In genomic region chr7:78791359-78792222, GRCm38 (mm10) we compare ENCODE assay signal across 9 mouse cellular contexts. TPM values are rescaled to one million over a fixed set of nuclear protein-coding genes. Genes with fewer than 3 reads are reported as not detected.
A peak's percentile ranks its signal among the peaks of the same experiment; 100 is the strongest.
DNase-seq lines count a peak whose midpoint lies in the region; ATAC-seq lines count a peak whose summit lies in the region.
"Had no signal": no experiment of that assay in that cellular context is flagged by ENCODE, and none has a peak within 500 bp of the region (broad histone marks: within the 10 kb centered on the region; RNA-seq: fewer than 3 reads in every experiment).

No protein-coding gene starts in this region.

- peak; percentile 29 for DNase-seq in urinary bladder, postnatal 14 days (ENCODE audit: low spot score)
- DNase-seq in urinary bladder, adult 2 months (ENCODE audit: low spot score), result no peak
- peak; percentile 47 for DNase-seq in cerebellum, adult 11 months
- DNase-seq in left cerebral cortex, postnatal 4 days, result peak; percentile 47
- DNase-seq in midbrain, embryonic 11.5 days (ENCODE audit: low spot score, missing footprints), result peak; percentile 90

- H3K27me3 ChIP-seq in forebrain, embryonic 15.5 days, result no peaks in the 10 kb centered on the region
- H3K27me3 ChIP-seq in intestine, embryonic 15.5 days (replicated peaks), result no peaks in the 10 kb centered on the region
- no peaks in the 10 kb centered on the region for H3K27me3 ChIP-seq in midbrain, embryonic 11.5 days (ENCODE audit: control insufficient read depth, insufficient read depth, low read length)
- H3K27me3 ChIP-seq in stomach, embryonic 15.5 days (replicated peaks), result no peaks in the 10 kb centered on the region

- peaks cover 31% of the 10 kb centered on the region for H3K36me3 ChIP-seq in forebrain, embryonic 15.5 days
- peaks cover 7% of the 10 kb centered on the region for H3K36me3 ChIP-seq in intestine, embryonic 15.5 days
- peaks cover 4% of the 10 kb centered on the region for H3K36me3 ChIP-seq in midbrain, embryonic 11.5 days (ENCODE audit: control insufficient read depth, insufficient read depth, low read length)
- peaks cover 13% of the 10 kb centered on the region for H3K36me3 ChIP-seq in stomach, embryonic 15.5 days

- H3K9ac ChIP-seq in forebrain, embryonic 15.5 days (replicated peaks), result no peak overlapping the region
- H3K9ac ChIP-seq in intestine, embryonic 15.5 days, result no peak overlapping the region
- H3K9ac ChIP-seq in midbrain, embryonic 11.5 days (ENCODE audit: low read length), result no peak overlapping the region
- H3K9ac ChIP-seq in stomach, embryonic 15.5 days, result no peak overlapping the region

- peak; percentile 53 for ATAC-seq in forebrain, embryonic 15.5 days (replicated peaks)
- peak; percentile 71 for ATAC-seq in intestine, embryonic 15.5 days
- ATAC-seq in midbrain, embryonic 11.5 days (ENCODE audit: low FRiP score), result peak; percentile 70
- ATAC-seq in stomach, embryonic 15.5 days (ENCODE audit: insufficient read depth, low FRiP score, low read depth), result 0 out of 2 replicates have a peak, but pooled peaks have one; percentile 19

- H3K9me3 ChIP-seq in forebrain, embryonic 15.5 days, result no peaks in the 10 kb centered on the region
- no peaks in the 10 kb centered on the region for H3K9me3 ChIP-seq in intestine, embryonic 15.5 days
- no peaks in the 10 kb centered on the region for H3K9me3 ChIP-seq in midbrain, embryonic 11.5 days (ENCODE audit: control insufficient read depth, low read length)
- H3K9me3 ChIP-seq in stomach, embryonic 15.5 days, result no peaks in the 10 kb centered on the region

- H3K4me1 ChIP-seq in forebrain, embryonic 15.5 days, result peaks cover 9% of the 10 kb centered on the region
- no peaks in the 10 kb centered on the region for H3K4me1 ChIP-seq in intestine, embryonic 15.5 days (replicated peaks)
- no peaks in the 10 kb centered on the region for H3K4me1 ChIP-seq in midbrain, embryonic 11.5 days (ENCODE audit: control insufficient read depth, insufficient read depth, low read length)
- H3K4me1 ChIP-seq in stomach, embryonic 15.5 days, result no peaks in the 10 kb centered on the region

- no peak overlapping the region for H3K4me2 ChIP-seq in forebrain, embryonic 15.5 days (replicated peaks)
- H3K4me2 ChIP-seq in intestine, embryonic 15.5 days (replicated peaks), result no peak overlapping the region
- H3K4me2 ChIP-seq in midbrain, embryonic 11.5 days, result no peak overlapping the region
- H3K4me2 ChIP-seq in stomach, embryonic 15.5 days, result no peak overlapping the region

- H3K4me3 ChIP-seq in forebrain, embryonic 15.5 days, result no peak overlapping the region
- H3K4me3 ChIP-seq in intestine, embryonic 15.5 days (replicated peaks), result no peak overlapping the region
- no peak overlapping the region for H3K4me3 ChIP-seq in midbrain, embryonic 11.5 days (ENCODE audit: low read depth, low read length)
- H3K4me3 ChIP-seq in stomach, embryonic 15.5 days (replicated peaks), result no peak overlapping the region
- H3K4me3 ChIP-seq: erythroblast, embryonic 14.5 days had no signal

- H3K27ac ChIP-seq in forebrain, embryonic 15.5 days (replicated peaks), result no peak overlapping the region
- no peak overlapping the region for H3K27ac ChIP-seq in intestine, embryonic 15.5 days
- no peak overlapping the region for H3K27ac ChIP-seq in midbrain, embryonic 11.5 days (ENCODE audit: low read depth, low read length)
- no peak overlapping the region for H3K27ac ChIP-seq in stomach, embryonic 15.5 days

- intact Hi-C loops in left cerebral cortex, postnatal 4 days (cut with DNase I), result loop anchor here (1.0 kb wide), 1 partner anchor 99 kb away; no protein-coding TSS in a partner anchor

- WGBS in forebrain, embryonic 15.5 days, result 81% methylated on average over 15 of the region's 15 CpGs
- WGBS in intestine, embryonic 15.5 days, result 81% methylated on average over 15 of the region's 15 CpGs
- WGBS in midbrain, embryonic 11.5 days, result 83% methylated on average over 15 of the region's 15 CpGs
- 81% methylated on average over 15 of the region's 15 CpGs for WGBS in stomach, embryonic 15.5 days

RNA-seq across cellular contexts. Expression of gene Mrpl46, which starts 8.3 kb away (rescaled TPM):
- 22.1 and 24.5 TPM in 2 replicates for polyA plus RNA-seq in urinary bladder, adult 2 months (2012; rRNA removed)
- polyA plus RNA-seq in forebrain, embryonic 15.5 days (2015; fragmentation: Nextera tagmentation; extraction: Ambion mirVana), result 53.5 and 55.0 TPM in 2 replicates
- 85.0 and 88.6 TPM in 2 replicates for polyA plus RNA-seq in intestine, embryonic 15.5 days (2015; fragmentation: Nextera tagmentation; extraction: Ambion mirVana)
- total RNA-seq in left cerebral cortex, postnatal 4 days (2021), result 10 to 100 TPM; 23.2 to 24.6 TPM
- 78.6 and 85.9 TPM in 2 replicates for polyA plus RNA-seq in midbrain, embryonic 11.5 days (2014; fragmentation: Nextera tagmentation; extraction: Ambion mirVana)
- 64.8 and 69.5 TPM in 2 replicates for polyA plus RNA-seq in stomach, embryonic 15.5 days (2015; fragmentation: Nextera tagmentation; extraction: Ambion mirVana)

RNA-seq across cellular contexts. Expression of gene Mrps11, which starts 8.7 kb away (rescaled TPM):
- polyA plus RNA-seq in urinary bladder, adult 2 months (2012; rRNA removed), result 38.0 and 49.6 TPM in 2 replicates
- 68.8 and 72.9 TPM in 2 replicates for polyA plus RNA-seq in forebrain, embryonic 15.5 days (2015; fragmentation: Nextera tagmentation; extraction: Ambion mirVana)
- 58.9 and 63.7 TPM in 2 replicates for polyA plus RNA-seq in intestine, embryonic 15.5 days (2015; fragmentation: Nextera tagmentation; extraction: Ambion mirVana)
- 10 to 100 TPM; 37.5 to 40.2 TPM for total RNA-seq in left cerebral cortex, postnatal 4 days (2021)
- 71.9 and 87.7 TPM in 2 replicates for polyA plus RNA-seq in midbrain, embryonic 11.5 days (2014; fragmentation: Nextera tagmentation; extraction: Ambion mirVana)
- polyA plus RNA-seq in stomach, embryonic 15.5 days (2015; fragmentation: Nextera tagmentation; extraction: Ambion mirVana), result 62.2 and 65.3 TPM in 2 replicates

RNA-seq across cellular contexts. Expression of gene Ntrk3, which starts 53.8 kb away (rescaled TPM):
- polyA plus RNA-seq in urinary bladder, adult 2 months (2012; rRNA removed), result 1.9 and 2.4 TPM in 2 replicates
- 31.3 and 33.9 TPM in 2 replicates for polyA plus RNA-seq in forebrain, embryonic 15.5 days (2015; fragmentation: Nextera tagmentation; extraction: Ambion mirVana)
- 2.3 and 2.9 TPM in 2 replicates for polyA plus RNA-seq in intestine, embryonic 15.5 days (2015; fragmentation: Nextera tagmentation; extraction: Ambion mirVana)
- 100 to 1,000 TPM; 130 to 143 TPM for total RNA-seq in left cerebral cortex, postnatal 4 days (2021)
- 3.6 and 4.2 TPM in 2 replicates for polyA plus RNA-seq in midbrain, embryonic 11.5 days (2014; fragmentation: Nextera tagmentation; extraction: Ambion mirVana)
- polyA plus RNA-seq in stomach, embryonic 15.5 days (2015; fragmentation: Nextera tagmentation; extraction: Ambion mirVana), result 3.0 and 3.3 TPM in 2 replicates
- polyA plus RNA-seq: erythroblast, embryonic 14.5 days had no signal

RNA-seq across cellular contexts. Expression of gene Det1, which starts 55.5 kb away (rescaled TPM):
- 11.0 and 11.7 TPM in 2 replicates for polyA plus RNA-seq in urinary bladder, adult 2 months (2012; rRNA removed)
- 18.1 and 18.5 TPM in 2 replicates for polyA plus RNA-seq in forebrain, embryonic 15.5 days (2015; fragmentation: Nextera tagmentation; extraction: Ambion mirVana)
- 15.1 and 15.7 TPM in 2 replicates for polyA plus RNA-seq in intestine, embryonic 15.5 days (2015; fragmentation: Nextera tagmentation; extraction: Ambion mirVana)
- total RNA-seq in left cerebral cortex, postnatal 4 days (2021), result 1 to 10 TPM; 8.2 to 8.4 TPM
- 20.5 and 24.0 TPM in 2 replicates for polyA plus RNA-seq in midbrain, embryonic 11.5 days (2014; fragmentation: Nextera tagmentation; extraction: Ambion mirVana)
- polyA plus RNA-seq in stomach, embryonic 15.5 days (2015; fragmentation: Nextera tagmentation; extraction: Ambion mirVana), result 15.6 and 18.0 TPM in 2 replicates

Comparison
In these comparisons a context has a peak if more than half of its experiments do, and no peak if none do; other contexts are left out.
1. ATAC-seq: peak in every context shown above with its lines; median percentile 71 in intestine, embryonic 15.5 days; 70 in midbrain, embryonic 11.5 days; 53 in forebrain, embryonic 15.5 days; 19 in stomach, embryonic 15.5 days.